ENCODE assay signal across 9 mouse cellular contexts in the genomic region with DNA sequence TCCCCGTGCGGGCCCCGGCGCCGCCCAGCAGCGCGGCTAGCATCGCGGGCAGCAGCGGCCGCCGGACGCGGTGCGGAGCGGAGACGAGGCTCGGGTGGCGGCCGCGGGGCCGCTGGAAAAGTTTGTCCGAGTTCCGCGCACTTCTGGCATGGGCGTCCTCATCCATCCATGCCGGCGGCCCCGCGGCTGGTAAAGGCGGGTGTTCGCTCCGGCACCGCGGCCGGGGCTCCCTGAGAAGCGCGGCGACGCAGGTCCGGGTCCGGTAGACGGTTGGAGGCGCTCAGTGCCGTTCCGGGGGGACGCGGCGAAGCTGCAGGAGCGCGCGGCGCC. TPM values are rescaled to one million over a fixed set of nuclear protein-coding genes. Genes with fewer than 3 reads are reported as not detected.
DNase-seq lines count a peak whose midpoint lies in the region; ATAC-seq and TF ChIP-seq lines count a peak whose summit lies in the region.
"Had no signal": no experiment of that assay in that cellular context is flagged by ENCODE, and none has a peak within 500 bp of the region (broad histone marks: within the 10 kb centered on the region; RNA-seq: fewer than 3 reads in every experiment).

No protein-coding gene starts in this region.

- H3K9me3 ChIP-seq in liver, embryonic 11.5 days (ENCODE audit: control insufficient read depth, low read length) = no peaks in the 10 kb centered on the region

- peaks cover 13% of the 10 kb centered on the region for H3K4me1 ChIP-seq in testis, adult 2 months (ENCODE audit: control insufficient read depth, insufficient read depth, low read length)
- 0 out of 2 replicates have a peak, but pooled peaks cover 3% of the 10 kb centered on the region for H3K4me1 ChIP-seq in liver, embryonic 11.5 days (replicated peaks; ENCODE audit: control insufficient read depth, insufficient read depth, low read length)

- ATAC-seq in liver, embryonic 11.5 days (replicated peaks; ENCODE audit: low FRiP score) = 0 out of 2 replicates have a peak, but pooled peaks have one; percentile 4

- H3K4me2 ChIP-seq in liver, embryonic 11.5 days = peak overlapping the region; percentile 83

- no peak for TF ChIP-seq CTCF in gastrocnemius, adult 2 months (IDR thresholded peaks at IDR 0.05)
- no peak for TF ChIP-seq CTCF in testis, adult 2 months (IDR thresholded peaks at IDR 0.05; ENCODE audit: control insufficient read depth, insufficient read depth, insufficient replicate concordance, low read depth, low read length)

- H3K9ac ChIP-seq in liver, embryonic 11.5 days (ENCODE audit: low read depth, low read length) = peak overlapping the region; percentile 74

- intact Hi-C loops in gastrocnemius, adult 2 months (cut with DNase I) = loop anchor here (5.0 kb wide), 3 partner anchors 99 to 289 kb away; no protein-coding TSS in a partner anchor

- H3K27me3 ChIP-seq in testis, adult 2 months (ENCODE audit: control insufficient read depth, insufficient read depth, low read length) = no peaks in the 10 kb centered on the region
- peaks cover 47% of the 10 kb centered on the region for H3K27me3 ChIP-seq in liver, embryonic 11.5 days (replicated peaks; ENCODE audit: control insufficient read depth, insufficient read depth, low read length)

- peak overlapping the region; percentile 92 for H3K27ac ChIP-seq in gastrocnemius, adult 2 months
- peak overlapping the region; percentile 8; the same call in 1 of the 2 replicates for H3K27ac ChIP-seq in testis, adult 2 months (ENCODE audit: control insufficient read depth, insufficient read depth, low read depth, low read length)
- H3K27ac ChIP-seq in liver, embryonic 11.5 days (ENCODE audit: low read depth, low read length) = peak overlapping the region; percentile 90
- H3K27ac ChIP-seq: macrophage had no signal

- no peak for DNase-seq in gastrocnemius, adult 2 months
- DNase-seq in gastrocnemius, adult 8-10 months (ENCODE audit: low spot score in 2 of 2) = no peak
- DNase-seq in testis, postnatal 10 days (ENCODE audit: low spot score) = no peak
- DNase-seq in liver, embryonic 11.5 days (ENCODE audit: low spot score) = peak; percentile 70
- no peak for DNase-seq in right cerebral cortex, postnatal 4 days
- DNase-seq in Muller cell, postnatal 12 days (ENCODE audit: inconsistent ontology term) = no peak
- DNase-seq in gastrocnemius, postnatal 10 days = no peak

- H3K36me3 ChIP-seq in testis, adult 2 months (ENCODE audit: control insufficient read depth, insufficient read depth, low read length) = no peaks in the 10 kb centered on the region
- no peaks in the 10 kb centered on the region for H3K36me3 ChIP-seq in liver, embryonic 11.5 days (ENCODE audit: control insufficient read depth, insufficient read depth, low read length)

- WGBS in liver, embryonic 11.5 days = under 1% methylated on average over 53 of the region's 53 CpGs

- TF ChIP-seq POLR2A in testis, adult 2 months (IDR thresholded peaks at IDR 0.05; ENCODE audit: control insufficient read depth, low read depth, low read length) = no peak

- peak overlapping the region; percentile 93 for H3K4me3 ChIP-seq in gastrocnemius, adult 2 months
- H3K4me3 ChIP-seq in testis, adult 2 months (ENCODE audit: control insufficient read depth, low read depth, low read length) = peak overlapping the region; percentile 76
- H3K4me3 ChIP-seq in liver, embryonic 11.5 days (ENCODE audit: low read depth, low read length) = peak overlapping the region; percentile 67

RNA-seq across cellular contexts. Expression of a gene that starts 0.4 kb away (rescaled TPM):
- 10 to 100 TPM; 11.2 to 18.6 TPM for total RNA-seq in gastrocnemius, adult 2 months (2021)
- 10 to 100 TPM in 2 of 4 experiments, 1 to 10 TPM in 2; 6.8 to 11.9 (median 10.3) TPM for total RNA-seq in gastrocnemius, adult 8-10 months (2022)
- 2.5 and 6.9 TPM in 2 replicates for polyA plus RNA-seq in testis, adult 2 months (2012; rRNA removed)
- 27.5 and 29.4 TPM in 2 replicates for polyA plus RNA-seq in liver, embryonic 11.5 days (2014; fragmentation: Nextera tagmentation; extraction: Ambion mirVana)
- total RNA-seq in gastrocnemius, postnatal 10 days (2021) = 10 to 100 TPM; 68.7 to 70.5 TPM

Comparison
In these comparisons a context has a peak if more than half of its experiments do, and no peak if none do; other contexts are left out.
1. H3K27ac ChIP-seq: peak in every context shown above with its lines; median percentile 92 in gastrocnemius, adult 2 months; 90 in liver, embryonic 11.5 days; 8 in testis, adult 2 months.